Mouse (Mus musculus): ENCODE measurements around the gene Dennd5b. TPM values are rescaled to one million over a fixed set of nuclear protein-coding genes. Genes with fewer than 3 reads are reported as not detected.

Dennd5b gene
- polyA plus RNA-seq, 1 experiment, result 5.1 TPM

GRCm38 (mm10) chr6:149101943-149102243 is 413 bp upstream of the Dennd5b start:
- DNase-seq (ENCODE audit: low spot score), result no peak

DNA sequence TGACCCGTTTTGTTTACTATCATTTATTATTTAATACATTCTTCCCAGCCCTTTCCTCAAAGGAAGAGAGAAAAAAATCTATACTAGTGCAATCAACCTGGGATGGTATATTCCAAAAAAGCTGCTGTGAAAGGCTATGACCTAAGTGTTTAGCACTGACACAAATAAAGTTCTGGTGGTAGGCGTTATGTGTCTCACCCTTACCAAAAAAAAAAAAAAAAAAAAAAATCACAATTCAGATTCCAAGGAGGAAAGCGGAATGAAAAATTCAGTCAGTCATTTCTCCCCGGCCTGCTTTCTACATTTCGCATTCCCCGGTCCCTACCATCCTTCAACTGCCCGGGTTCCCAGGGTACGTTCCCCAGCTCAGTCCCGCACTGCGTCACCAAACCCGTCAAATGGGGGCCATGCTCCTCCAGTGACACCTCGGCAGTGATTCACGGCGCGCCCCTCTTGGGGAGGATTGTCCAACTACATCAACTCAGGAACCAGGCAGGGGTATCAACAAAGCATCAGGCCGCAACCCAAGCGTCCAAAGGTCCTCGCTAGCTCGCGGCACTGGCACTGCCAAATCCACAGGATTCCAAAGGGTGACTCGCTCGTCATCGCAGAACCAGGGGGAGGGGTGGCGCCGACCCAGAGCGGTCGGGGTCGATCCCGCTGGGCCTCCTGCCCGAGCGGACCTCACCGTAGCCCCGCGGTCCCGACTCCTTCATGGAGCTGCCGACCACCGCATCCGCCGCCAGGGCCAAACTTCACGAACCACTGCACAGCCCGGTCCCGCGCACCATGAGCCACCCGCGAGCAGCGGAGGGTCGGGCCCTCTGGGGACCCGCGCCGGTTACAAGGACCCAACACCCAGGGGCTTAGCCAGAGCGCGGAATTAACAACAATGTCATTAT is 1.1 kb downstream of the Dennd5b start:
- DNase-seq (ENCODE audit: low spot score), result peak; percentile 53

GRCm38 (mm10) chr6:149098993-149099392 is 2.5 kb downstream of the Dennd5b start:
- DNase-seq (ENCODE audit: low spot score), result no peak

DNA sequence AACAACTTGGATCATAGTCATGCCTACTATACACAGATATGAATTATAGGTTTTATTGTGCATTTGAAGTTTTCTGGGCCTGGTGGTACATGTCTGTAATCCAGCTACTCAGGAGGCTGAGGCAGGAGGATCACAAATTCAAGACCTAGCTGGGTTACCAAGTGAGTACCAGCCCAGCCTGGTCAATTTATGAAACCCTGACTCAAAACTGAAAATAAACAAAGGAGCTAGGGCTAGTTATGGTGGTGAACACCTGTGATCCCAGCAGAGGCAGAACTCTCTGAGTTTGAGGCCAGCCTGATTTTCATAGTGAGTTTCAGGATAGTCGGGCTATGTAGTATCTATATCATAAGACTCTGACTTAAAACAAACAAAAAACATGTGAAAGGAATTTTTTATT is 4.2 kb downstream of the Dennd5b start:
- DNase-seq (ENCODE audit: low spot score), result no peak

- DNase-seq (ENCODE audit: low spot score), result no peak
Observed at GRCm38 (mm10) chr6:149096233-149096632, 5.2 kb downstream of the Dennd5b start.

- no peak for DNase-seq (ENCODE audit: low spot score)
Observed at GRCm38 (mm10) chr6:149095389-149095788, 6.1 kb downstream of the Dennd5b start.

- no peak for DNase-seq (ENCODE audit: low spot score)
Observed at GRCm38 (mm10) chr6:149094555-149094954, 6.9 kb downstream of the Dennd5b start.

GRCm38 (mm10) chr6:149093465-149093864 is 8.0 kb downstream of the Dennd5b start:
- no peak for DNase-seq (ENCODE audit: low spot score)

GRCm38 (mm10) chr6:149092406-149092805 is 9.1 kb downstream of the Dennd5b start:
- no peak for DNase-seq (ENCODE audit: low spot score)

- no peak for DNase-seq (ENCODE audit: low spot score)
Observed at GRCm38 (mm10) chr6:149077136-149077808, 24.2 kb downstream of the Dennd5b start.

GRCm38 (mm10) chr6:149073854-149074253 is 27.6 kb downstream of the Dennd5b start:
- no peak for DNase-seq (ENCODE audit: low spot score)

DNA sequence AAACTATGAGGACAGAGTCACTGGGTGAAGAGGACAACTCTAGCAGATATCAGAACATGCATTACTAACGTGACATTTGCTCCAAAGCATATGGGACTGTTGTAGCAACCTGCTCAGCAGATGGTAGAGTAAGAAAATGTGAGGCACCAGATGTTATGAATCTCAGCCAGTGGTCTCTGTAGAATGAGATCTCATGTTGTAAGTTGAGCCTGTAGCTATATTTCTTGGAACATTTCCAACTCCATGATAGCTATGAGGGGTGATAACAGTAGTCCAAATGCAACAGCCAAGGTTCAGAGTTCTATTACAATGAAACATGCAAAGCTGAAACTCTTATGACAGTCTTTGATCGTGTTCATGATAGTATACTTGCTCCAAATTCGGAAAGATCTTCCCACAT is 28.6 kb downstream of the Dennd5b start:
- DNase-seq (ENCODE audit: low spot score), result no peak

DNA sequence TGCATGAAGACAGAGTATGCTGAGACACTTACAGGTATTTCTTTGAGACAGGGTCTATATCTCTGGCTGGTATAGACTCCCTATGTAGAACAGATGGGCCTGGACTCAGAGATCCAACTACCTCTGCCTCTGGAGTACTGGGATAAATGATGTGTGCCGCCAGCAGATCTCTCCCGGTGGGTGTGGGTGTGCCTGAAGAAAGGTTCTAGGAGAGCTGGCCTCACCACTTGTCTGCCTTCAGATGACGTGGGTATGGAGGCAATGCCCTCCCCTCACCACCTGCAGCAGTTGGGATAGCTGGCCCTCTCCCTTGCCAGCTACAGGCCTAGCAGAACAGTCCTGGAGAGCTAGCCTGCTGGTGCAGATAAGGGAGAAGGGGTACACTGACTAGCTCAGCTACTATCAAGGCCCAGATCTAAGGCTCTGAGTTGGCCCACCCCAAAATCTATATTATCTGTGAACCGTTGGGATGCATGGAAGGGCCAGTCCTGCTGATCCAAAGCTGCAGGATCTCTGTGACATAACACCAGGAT is 30.8 kb downstream of the Dennd5b start:
- DNase-seq (ENCODE audit: low spot score), result no peak

DNA sequence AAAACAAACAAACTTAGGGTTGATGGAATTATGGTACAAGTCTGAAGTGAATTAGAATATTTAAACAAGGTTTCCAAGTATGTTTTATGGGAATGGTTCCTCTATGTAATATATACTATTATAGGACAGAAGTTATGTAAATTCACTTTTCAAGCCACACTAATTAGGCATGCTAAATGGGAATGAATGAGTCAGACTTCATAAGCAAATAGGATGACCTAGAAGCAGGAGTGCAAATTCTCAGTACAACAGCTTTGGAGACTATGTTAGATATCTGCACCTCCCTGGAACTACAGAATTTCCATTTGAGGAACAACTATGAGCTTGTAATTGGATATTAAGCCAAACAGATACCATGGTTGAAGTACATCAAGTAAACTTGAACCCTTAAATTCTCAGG is 38.1 kb downstream of the Dennd5b start:
- DNase-seq (ENCODE audit: low spot score), result no peak

GRCm38 (mm10) chr6:149060670-149061387 is 40.7 kb downstream of the Dennd5b start:
- DNase-seq (ENCODE audit: low spot score), result no peak

DNA sequence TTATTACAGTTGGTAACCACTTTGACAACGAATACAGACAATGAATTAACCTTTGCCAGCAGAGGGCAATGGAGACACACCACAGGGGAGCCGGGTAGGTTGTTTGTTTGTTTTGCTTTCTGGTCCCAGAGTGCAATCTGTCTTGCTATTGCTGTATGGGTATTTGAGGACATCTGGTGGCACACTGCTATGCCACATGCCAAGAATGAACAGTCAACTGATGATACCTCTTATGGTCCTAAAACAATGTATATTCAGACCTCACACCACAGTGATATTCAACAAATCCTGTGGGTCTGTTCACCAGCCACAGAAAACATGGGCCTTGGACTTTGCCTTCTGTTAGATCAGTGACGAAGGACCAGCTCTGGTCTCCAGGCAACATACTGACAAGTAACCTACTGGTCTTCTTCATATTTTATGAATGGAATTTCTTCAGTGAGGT is 43.5 kb downstream of the Dennd5b start:
- DNase-seq (ENCODE audit: low spot score), result no peak

DNA sequence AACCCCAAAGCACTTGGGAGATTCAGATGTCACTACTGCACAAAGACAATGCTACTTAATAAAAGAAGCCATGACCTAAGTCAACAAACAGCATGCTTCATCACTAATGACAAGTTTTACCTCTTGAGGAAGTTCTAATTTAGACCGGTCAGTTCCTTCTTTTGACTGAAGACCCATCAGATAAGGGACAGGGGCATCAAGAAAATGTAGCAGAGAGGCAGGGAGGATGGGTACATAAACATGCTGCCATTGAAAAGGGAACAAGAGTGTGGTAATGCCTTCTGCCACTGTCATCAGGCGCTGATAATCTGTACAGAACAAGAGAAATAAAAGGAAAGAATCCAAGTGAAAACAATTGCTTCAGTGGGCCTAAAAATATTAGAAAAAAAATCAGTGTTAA is 46.7 kb downstream of the Dennd5b start:
- no peak for DNase-seq (ENCODE audit: low spot score)

- no peak for DNase-seq (ENCODE audit: low spot score)
Observed at GRCm38 (mm10) chr6:149050978-149051723, 50.3 kb downstream of the Dennd5b start.

- no peak for DNase-seq (ENCODE audit: low spot score)
Observed at GRCm38 (mm10) chr6:149040099-149040498, 61.4 kb downstream of the Dennd5b start.

- no peak for DNase-seq (ENCODE audit: low spot score)
Observed at GRCm38 (mm10) chr6:149032198-149032597, 69.3 kb downstream of the Dennd5b start.

DNA sequence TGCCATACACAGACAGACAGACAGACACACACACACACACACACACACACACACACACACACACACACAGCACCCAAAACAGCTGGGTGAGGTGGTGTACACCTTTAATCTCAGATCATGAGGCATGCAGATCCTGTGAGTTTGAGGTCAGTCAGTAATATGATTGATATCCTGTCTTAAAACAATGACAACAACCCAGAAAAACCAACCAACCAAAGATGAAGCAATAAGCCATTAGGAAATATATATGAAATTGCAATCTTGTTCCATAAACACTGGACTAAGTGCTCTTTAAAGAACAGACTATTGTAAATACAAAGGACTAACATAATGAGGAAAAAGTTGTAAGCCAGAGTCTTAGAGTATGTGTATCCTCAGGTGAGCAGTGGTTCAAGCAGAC is 70.1 kb downstream of the Dennd5b start:
- no peak for DNase-seq (ENCODE audit: low spot score)

DNA sequence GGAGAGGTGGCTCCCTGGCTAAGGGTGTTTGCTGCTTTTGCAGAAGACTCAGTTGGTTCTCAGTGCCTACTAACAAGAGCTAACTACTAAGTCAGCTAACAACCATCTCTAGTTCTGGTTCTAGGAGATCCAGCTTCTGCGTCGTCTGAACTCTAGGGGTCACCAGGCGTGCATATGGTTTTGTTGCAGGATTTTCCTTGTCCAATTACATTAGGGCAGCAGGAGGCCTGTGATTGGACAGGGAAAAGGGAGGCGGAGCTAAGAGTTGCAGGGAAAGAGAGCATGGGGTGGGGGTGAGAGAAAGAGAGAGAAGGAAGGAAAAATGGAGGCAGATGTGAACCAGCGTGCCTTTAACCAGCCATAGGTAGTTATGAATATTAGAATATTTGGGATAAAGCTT is 83.0 kb downstream of the Dennd5b start:
- no peak for DNase-seq (ENCODE audit: low spot score)

All from urinary bladder, adult 2 months (tissue).